Mouse (Mus musculus): Measurements from ENCODE around the gene Cept1.

DNA sequence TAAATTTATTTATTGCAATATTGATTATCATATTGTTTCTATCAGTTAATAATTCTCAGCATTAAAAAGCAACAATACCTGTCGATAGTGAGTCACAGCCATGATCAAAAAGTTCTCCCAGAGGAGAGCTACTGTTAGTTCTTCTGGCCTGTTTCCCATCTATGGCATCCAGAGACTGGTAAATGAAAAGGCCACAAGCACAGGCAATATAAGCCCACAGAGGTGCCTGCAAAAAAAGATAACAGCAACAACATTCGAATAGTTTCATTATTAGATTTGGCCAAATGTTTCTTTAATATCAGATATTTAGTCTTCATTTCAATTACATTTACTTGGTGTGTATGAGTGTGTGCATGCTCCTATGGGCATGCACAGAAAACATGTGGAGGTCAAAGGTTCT is 14.3 kb downstream of the Cept1 start:
- TF ChIP-seq USF1 (IDR thresholded peaks at IDR 0.05; ENCODE audit: low read depth) (no peak), SRF (IDR thresholded peaks at IDR 0.05; ENCODE audit: control insufficient read depth, insufficient read length, low read depth) (no peak)
